Mouse (Mus musculus): ENCODE measurements around the gene Gm17332. TPM values are rescaled to one million over a fixed set of nuclear protein-coding genes. Genes with fewer than 3 reads are reported as not detected.
"Not testable (repeated sequence)": the region's sequence is repeated elsewhere in the genome, so short reads cannot be mapped to it uniquely, and the experiment has no call there.

Gm17332 gene
- total RNA-seq (2021): not detected

GRCm38 (mm10) chr11:31182362-31182761 is at the start of gene Gm17332:
TSS of gene Gm17332 (minus strand) at chr11:31182462.
- no peak for DNase-seq

GRCm38 (mm10) chr11:31229966-31230365 is 47.7 kb upstream of the Gm17332 start:
- DNase-seq: no peak

GRCm38 (mm10) chr11:31225359-31225758 is 43.1 kb upstream of the Gm17332 start:
- DNase-seq: no peak

GRCm38 (mm10) chr11:31218009-31218408 is 35.7 kb upstream of the Gm17332 start:
- DNase-seq: no peak

- no peak for DNase-seq
Measured at GRCm38 (mm10) chr11:31195621-31196363, 13.5 kb upstream of the Gm17332 start.

- no peak for DNase-seq
Measured at GRCm38 (mm10) chr11:31194761-31195160, 12.5 kb upstream of the Gm17332 start.

- peak; percentile 47 for DNase-seq
Measured at GRCm38 (mm10) chr11:31170052-31170646, 12.1 kb downstream of the Gm17332 start.

GRCm38 (mm10) chr11:31169161-31170051 is 12.9 kb downstream of the Gm17332 start:
- DNase-seq: no peak

- DNase-seq: no peak
Measured at GRCm38 (mm10) chr11:31168831-31169160, 13.5 kb downstream of the Gm17332 start.

- no peak for DNase-seq
Measured at GRCm38 (mm10) chr11:31157021-31157420, 25.2 kb downstream of the Gm17332 start.

- not testable (repeated sequence) for DNase-seq
Measured at GRCm38 (mm10) chr11:31138394-31138793, 43.9 kb downstream of the Gm17332 start.

GRCm38 (mm10) chr11:31134824-31135223 is 47.4 kb downstream of the Gm17332 start:
- DNase-seq: not testable (repeated sequence)

- DNase-seq: not testable (repeated sequence)
Measured at GRCm38 (mm10) chr11:31133726-31134125, 48.5 kb downstream of the Gm17332 start.

Other genes with a start within 250 kb of the Gm17332 start
- 10 to 100 TPM; 40.3 to 42.9 TPM for gene Erlec1, start 228.1 kb downstream of the Gm17332 start, total RNA-seq (2021)
- gene Chac2, start 196.1 kb downstream of the Gm17332 start, total RNA-seq (2021): 10 to 100 TPM in 1 of 2 experiments, 1 to 10 TPM in 1; 9.1 to 10.3 TPM
- gene Stc2, start 187.6 kb upstream of the Gm17332 start, total RNA-seq (2021): 1 to 10 TPM; 8.4 to 9.0 TPM

All from heart, postnatal 4 days (tissue).